Mouse (Mus musculus) heart, adult 2 months (tissue): ENCODE data around the gene Mga. TPM values are rescaled to one million over a fixed set of nuclear protein-coding genes. Genes with fewer than 3 reads are reported as not detected.

Source experiments
- DNase-seq, 2 experiments: peaks; one replicate each; pipeline ENCODE4 v3.0.0; 2021
- H3K27ac ChIP-seq: fragments of 200-600 bp; 2 replicates; pipeline ENCODE4 v1.8.1; 2022
- H3K27me3 ChIP-seq: fragments of 200-500 bp; 2 replicates; pipeline ENCODE4 v1.6.1; 2012; ENCODE audit warnings: mild to moderate bottlenecking, low read length, inconsistent platforms, mixed read lengths; ENCODE audit not compliant: control insufficient read depth, insufficient read depth
- H3K36me3 ChIP-seq: fragments of 200-500 bp; 2 replicates; pipeline ENCODE4 v1.6.1; 2012; ENCODE audit warnings: low read length, inconsistent platforms; ENCODE audit not compliant: control insufficient read depth, insufficient read depth
- H3K4me1 ChIP-seq: fragments of 200-500 bp; 2 replicates; pipeline ENCODE4 v1.6.1; 2011; ENCODE audit warnings: low read length; ENCODE audit not compliant: control insufficient read depth, insufficient read depth
- H3K4me3 ChIP-seq: fragments of 200-600 bp; 2 replicates; pipeline ENCODE4 v1.8.1; 2022
- H3K79me2 ChIP-seq: fragments of 200-500 bp; replicated peaks from 2 replicates; pipeline ENCODE4 v1.6.1; 2012; ENCODE audit warnings: mild to moderate bottlenecking, inconsistent platforms, low read length, moderate library complexity, mixed read lengths; ENCODE audit not compliant: control insufficient read depth, insufficient read depth
- H3K9ac ChIP-seq: fragments of 200-500 bp; 2 replicates; pipeline ENCODE4 v1.6.1; 2012; ENCODE audit warnings: low read depth, mild to moderate bottlenecking, control low read depth, inconsistent platforms, low read length, mixed read lengths
- CTCF ChIP-seq: fragments of 200-600 bp; IDR thresholded peaks from 2 replicates; pipeline ENCODE4 v1.8.1; 2022; ENCODE audit warnings: antibody characterized with exemption, mild to moderate bottlenecking, moderate library complexity
- EP300 ChIP-seq: fragments of 200-500 bp; IDR thresholded peaks from 2 replicates; pipeline ENCODE4 v1.6.1; 2011; ENCODE audit warnings: low read depth, low read length, control low read depth; ENCODE audit not compliant: insufficient read depth
- POLR2A ChIP-seq: fragments of 200-500 bp; IDR thresholded peaks from 2 replicates; pipeline ENCODE4 v1.6.1; 2011; ENCODE audit warnings: mild to moderate bottlenecking, low read depth, low read length, control low read depth; ENCODE audit not compliant: insufficient read depth
- WGBS: fragments of 180-500 bp; shearing (Covaris S2); methylation state at CpG from one replicate; pipeline ENCODE4 v1.1.7; 2018; 5-methylcytosine and 5-hydroxymethylcytosine counted together
- intact Hi-C: fragments of 180-260 bp; cut with DNase I; formaldehyde crosslinking; loops from one replicate; pipeline ENCODE4 v1.15.1; 2025
- polyA plus RNA-seq: library from polyadenylated mRNA; depleted of rRNA; stranded (reverse); fragments of >200 nt; gene quantifications from 2 replicates; pipeline ENCODE4 v1.2.3, GENCODE M21; 2012
- total RNA-seq, 2 experiments: library from RNA; stranded (reverse); gene quantifications; 2 replicates each; pipeline ENCODE4 v1.2.3; 2021

Mga gene
- total and polyA plus RNA-seq, 3 experiments: 11.6 to 41.0 (median 36.2) TPM

DNA sequence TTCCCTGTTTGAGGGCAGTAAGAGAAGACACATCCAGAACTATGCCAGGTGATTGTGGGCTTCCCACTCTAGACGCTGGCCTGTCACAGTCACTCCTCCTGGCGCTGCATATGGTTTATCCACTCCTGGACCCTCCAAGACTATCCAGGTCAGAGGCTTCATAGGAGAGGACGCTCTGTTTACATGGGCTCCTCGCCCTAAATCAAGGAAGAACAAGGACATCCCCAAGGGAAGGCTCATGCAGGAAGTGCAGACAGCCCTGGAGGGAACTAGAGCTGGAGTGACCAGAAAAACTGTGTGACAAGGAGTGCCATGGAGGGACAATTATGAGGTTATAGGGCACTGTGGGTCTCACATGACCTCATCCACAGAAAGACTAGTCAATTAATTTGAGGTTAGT, 100.3 kb downstream of the Mga start:
- H3K79me2 ChIP-seq: no peaks in the 10 kb centered on the region
- no peak overlapping the region for H3K4me3 ChIP-seq
- H3K27me3 ChIP-seq: no peaks in the 10 kb centered on the region
- intact Hi-C loops: no loop called here
- H3K27ac ChIP-seq: no peak overlapping the region
- H3K36me3 ChIP-seq: peaks cover 4% of the 10 kb centered on the region
- WGBS: 59% methylated on average over 4 of the region's 4 CpGs
- peaks cover 14% of the 10 kb centered on the region for H3K4me1 ChIP-seq
- TF ChIP-seq POLR2A (no peak), EP300 (no peak), CTCF (no peak)
- DNase-seq: no peak
- no peak overlapping the region for H3K9ac ChIP-seq

DNA sequence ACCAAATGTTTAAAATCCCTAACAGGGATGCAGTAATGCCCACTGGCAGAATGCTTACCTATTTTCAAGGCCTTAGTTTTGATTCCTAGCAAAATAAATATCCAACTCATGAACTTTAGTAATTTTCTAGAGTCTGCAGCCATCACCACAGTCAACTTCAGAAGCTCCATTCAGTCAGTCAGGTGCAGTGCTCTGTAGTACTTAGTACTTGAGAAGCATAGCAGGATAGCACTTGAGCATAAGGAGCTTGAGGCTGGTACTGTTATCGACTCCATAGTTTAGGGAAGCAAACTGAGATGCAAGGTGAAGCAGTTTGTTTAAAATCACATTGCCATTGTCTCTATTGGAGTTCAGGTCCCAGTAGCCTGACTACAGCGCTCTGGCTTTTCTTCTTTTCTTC, 102.7 kb downstream of the Mga start:
- H3K4me3 ChIP-seq: no peak overlapping the region
- H3K27ac ChIP-seq: no peak overlapping the region
- intact Hi-C loops: no loop called here
- TF ChIP-seq CTCF (no peak), POLR2A (no peak), EP300 (no peak)
- no peaks in the 10 kb centered on the region for H3K27me3 ChIP-seq
- DNase-seq: no peak
- WGBS: 91% methylated on average over 2 of the region's 2 CpGs
- no peak overlapping the region for H3K9ac ChIP-seq
- H3K36me3 ChIP-seq: peaks cover 4% of the 10 kb centered on the region
- H3K4me1 ChIP-seq: peaks cover 14% of the 10 kb centered on the region
- no peaks in the 10 kb centered on the region for H3K79me2 ChIP-seq

- Histone ChIP-seq H3K27ac (no peak overlapping the region), H3K9ac (no peak overlapping the region), H3K36me3 (0 out of 2 replicates have a peak, but pooled peaks cover 2% of the 10 kb centered on the region), H3K79me2 (no peaks in the 10 kb centered on the region), H3K4me1 (peaks cover 9% of the 10 kb centered on the region), H3K4me3 (no peak overlapping the region), H3K27me3 (no peaks in the 10 kb centered on the region)
- TF ChIP-seq CTCF: no peak
- no peak for TF ChIP-seq EP300
- no peak for TF ChIP-seq POLR2A
- DNase-seq: no peak
- intact Hi-C loops: no loop called here
- WGBS: 58% methylated on average over 3 of the region's 3 CpGs
Measured at GRCm38 (mm10) chr2:120000882-120001584, 104.0 kb downstream of the Mga start.

- no peak for DNase-seq
- WGBS: 66% methylated on average over 4 of the region's 4 CpGs
Measured at GRCm38 (mm10) chr2:120001956-120002355, 104.9 kb downstream of the Mga start.

GRCm38 (mm10) chr2:120003970-120004369, 106.9 kb downstream of the Mga start:
- 93% methylated on average over 2 of the region's 2 CpGs for WGBS
- Histone ChIP-seq H3K27ac (no peak overlapping the region), H3K9ac (no peak overlapping the region), H3K4me1 (peaks cover 7% of the 10 kb centered on the region), H3K36me3 (no peaks in the 10 kb centered on the region; the same call in 1 of the 2 replicates), H3K27me3 (no peaks in the 10 kb centered on the region), H3K79me2 (no peaks in the 10 kb centered on the region), H3K4me3 (no peak overlapping the region)
- intact Hi-C loops: no loop called here
- DNase-seq: no peak
- TF ChIP-seq POLR2A: no peak
- no peak for TF ChIP-seq CTCF
- TF ChIP-seq EP300: no peak

More at GRCm38 (mm10) chr2:120001956-120002355, 104.9 kb downstream of the Mga start:
- no peaks in the 10 kb centered on the region for H3K27me3 ChIP-seq
- intact Hi-C loops: no loop called here
- H3K79me2 ChIP-seq: no peaks in the 10 kb centered on the region
- H3K27ac ChIP-seq: no peak overlapping the region
- no peak overlapping the region for H3K4me3 ChIP-seq
- no peak overlapping the region for H3K9ac ChIP-seq
- TF ChIP-seq POLR2A: no peak
- H3K4me1 ChIP-seq: peaks cover 6% of the 10 kb centered on the region
- H3K36me3 ChIP-seq: no peaks in the 10 kb centered on the region

DNA sequence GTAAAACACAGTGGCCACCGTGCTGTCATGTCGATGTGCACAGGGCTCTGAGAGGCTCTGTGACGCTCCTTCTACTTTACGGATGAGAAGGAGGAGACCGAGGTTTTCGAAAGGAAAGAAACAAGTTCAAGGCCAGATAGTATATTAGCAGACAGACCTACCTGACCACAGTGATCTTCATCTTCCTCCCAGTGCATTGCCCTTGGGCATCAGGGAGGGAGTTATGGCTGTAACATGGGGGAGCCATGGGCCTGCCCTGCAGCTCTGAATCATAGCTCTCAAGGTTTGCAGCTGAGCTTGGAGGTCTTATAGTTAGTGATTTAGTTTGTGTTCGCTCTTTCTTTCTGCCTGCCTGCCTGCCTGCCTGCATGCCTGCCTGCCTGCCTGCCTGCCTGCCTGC, 109.7 kb downstream of the Mga start:
- Histone ChIP-seq H3K79me2 (no peaks in the 10 kb centered on the region), H3K4me3 (no peak overlapping the region), H3K27ac (no peak overlapping the region), H3K9ac (no peak overlapping the region), H3K36me3 (no peaks in the 10 kb centered on the region; the same call in 1 of the 2 replicates), H3K4me1 (peaks cover 6% of the 10 kb centered on the region), H3K27me3 (no peaks in the 10 kb centered on the region)
- TF ChIP-seq POLR2A: no peak
- TF ChIP-seq CTCF: no peak
- TF ChIP-seq EP300: no peak
- no peak for DNase-seq
- intact Hi-C loops: no loop called here
- WGBS: 95% methylated on average over 7 of the region's 7 CpGs
